9 mouse cellular contexts compared by ENCODE assay signal in genomic region chr3:116333229-116333628, GRCm38 (mm10).
DNase-seq lines count a peak whose midpoint lies in the region; ATAC-seq and TF ChIP-seq lines count a peak whose summit lies in the region.
"Had no signal": no experiment of that assay in that cellular context is flagged by ENCODE, and none has a peak within 500 bp of the region (broad histone marks: within the 10 kb centered on the region; RNA-seq: fewer than 3 reads in every experiment).

No protein-coding gene starts in this region.

- no peak overlapping the region for H3K27ac ChIP-seq in testis, adult 2 months (ENCODE audit: control insufficient read depth, insufficient read depth, low read depth, low read length)
- no peak overlapping the region for H3K27ac ChIP-seq in bone marrow macrophage, adult 2 months (ENCODE audit: insufficient read depth, low read depth, low read length)
- no peak overlapping the region for H3K27ac ChIP-seq in liver, embryonic 14.5 days
- H3K27ac ChIP-seq: embryonic facial prominence, embryonic 13.5 days had no signal

- no peaks in the 10 kb centered on the region for H3K9me3 ChIP-seq in liver, embryonic 14.5 days (ENCODE audit: control insufficient read depth, low read length)
- H3K9me3 ChIP-seq: embryonic facial prominence, embryonic 13.5 days had no signal

- TF ChIP-seq POLR2A in testis, adult 2 months (IDR thresholded peaks at IDR 0.05; ENCODE audit: control insufficient read depth, low read depth, low read length): no peak
- TF ChIP-seq POLR2A in bone marrow macrophage, adult 2 months (IDR thresholded peaks at IDR 0.05; ENCODE audit: borderline replicate concordance, low read depth, low read length): no peak

- peak; percentile 36; the same call in 1 of the 2 replicates for TF ChIP-seq CTCF in testis, adult 2 months (IDR thresholded peaks at IDR 0.05; ENCODE audit: control insufficient read depth, insufficient read depth, insufficient replicate concordance, low read depth, low read length)
- TF ChIP-seq CTCF in bone marrow macrophage, adult 2 months (IDR thresholded peaks at IDR 0.05; ENCODE audit: low read depth, low read length): peak; percentile 60
- peak; percentile 70 for TF ChIP-seq CTCF in liver, embryonic 14.5 days (IDR thresholded peaks at IDR 0.05; ENCODE audit: low read depth)

- H3K4me3 ChIP-seq in testis, adult 2 months (ENCODE audit: control insufficient read depth, low read depth, low read length): no peak overlapping the region
- no peak overlapping the region for H3K4me3 ChIP-seq in bone marrow macrophage, adult 2 months (ENCODE audit: insufficient read depth, low read length)
- no peak overlapping the region for H3K4me3 ChIP-seq in liver, embryonic 14.5 days (ENCODE audit: insufficient read depth in 1 of 2, low read depth in 2 of 2, low read length in 2 of 2)
- H3K4me3 ChIP-seq: embryonic facial prominence, embryonic 13.5 days had no signal

- no peak for TF ChIP-seq EP300 in liver, embryonic 14.5 days (IDR thresholded peaks at IDR 0.05; ENCODE audit: low read depth)

- H3K4me2 ChIP-seq in liver, embryonic 14.5 days (ENCODE audit: low read depth): no peak overlapping the region
- H3K4me2 ChIP-seq: embryonic facial prominence, embryonic 13.5 days had no signal

- DNase-seq in heart, postnatal 4 days: peak; percentile 61
- no peak for DNase-seq in heart, adult 11 months
- no peak for DNase-seq in testis, postnatal 14 days (ENCODE audit: low spot score)
- DNase-seq in liver, embryonic 14.5 days (ENCODE audit: low read depth in 3 of 3, low spot score in 3 of 3): peak; percentile 11 to 24 (median 19)
- peak; percentile 21 to 29 for DNase-seq in thymus, postnatal 36 days
- DNase-seq in yolk sac, embryonic 10.5 days (ENCODE audit: low spot score): no peak

- H3K27me3 ChIP-seq in testis, adult 2 months (ENCODE audit: control insufficient read depth, insufficient read depth, low read length): no peaks in the 10 kb centered on the region
- H3K27me3 ChIP-seq in liver, embryonic 14.5 days (ENCODE audit: control insufficient read depth, insufficient read depth, low read length): no peaks in the 10 kb centered on the region
- H3K27me3 ChIP-seq: embryonic facial prominence, embryonic 13.5 days had no signal

- H3K36me3 ChIP-seq in testis, adult 2 months (ENCODE audit: control insufficient read depth, insufficient read depth, low read length): no peaks in the 10 kb centered on the region
- H3K36me3 ChIP-seq in liver, embryonic 14.5 days (replicated peaks; ENCODE audit: control insufficient read depth, insufficient read depth, low read depth): no peaks in the 10 kb centered on the region
- H3K36me3 ChIP-seq: embryonic facial prominence, embryonic 13.5 days had no signal

- ATAC-seq in liver, embryonic 14.5 days (ENCODE audit: insufficient read depth): no peak

- H3K4me1 ChIP-seq in testis, adult 2 months (ENCODE audit: control insufficient read depth, insufficient read depth, low read length): peaks cover 2% of the 10 kb centered on the region
- no peaks in the 10 kb centered on the region for H3K4me1 ChIP-seq in bone marrow macrophage, adult 2 months (ENCODE audit: control insufficient read depth, insufficient read depth, low read length)
- H3K4me1 ChIP-seq in liver, embryonic 14.5 days (replicated peaks; ENCODE audit: control insufficient read depth in 2 of 2, insufficient read depth in 2 of 2, low read length in 1 of 2): no peaks in the 10 kb centered on the region
- H3K4me1 ChIP-seq: embryonic facial prominence, embryonic 13.5 days had no signal

- no peak overlapping the region for H3K9ac ChIP-seq in liver, embryonic 14.5 days (replicated peaks)
- H3K9ac ChIP-seq: embryonic facial prominence, embryonic 13.5 days had no signal

- WGBS in liver, embryonic 14.5 days (ENCODE audit: insufficient replicate concordance): 10% methylated on average over 7 of the region's 7 CpGs

Comparison
In these comparisons a context has a peak if more than half of its experiments do, and no peak if none do; other contexts are left out.
1. DNase-seq: peak in heart, postnatal 4 days (single experiment), liver, embryonic 14.5 days (3 of 3) and thymus, postnatal 36 days (2 of 2); none in heart, adult 11 months (single experiment), testis, postnatal 14 days (single experiment) and yolk sac, embryonic 10.5 days (single experiment).
2. Peak in every context shown above with its lines, with median percentiles within 50 percentile points of each other: CTCF ChIP-seq.